Mouse (Mus musculus): ENCODE results near the gene Il22ra1.
"Not testable (repeated sequence)": the region's sequence is repeated elsewhere in the genome, so short reads cannot be mapped to it uniquely, and the experiment has no call there.

Gene Il22ra1

GRCm38 (mm10) chr4:135727817-135728216, at the start of gene Il22ra1:
TSS of gene Il22ra1 (plus strand) at chr4:135728172.
- no peak for DNase-seq (ENCODE audit: low read depth in 2 of 2, low spot score in 2 of 2)

GRCm38 (mm10) chr4:135679316-135679715, 48.7 kb upstream of the Il22ra1 start:
- DNase-seq (ENCODE audit: low read depth in 2 of 2, low spot score in 2 of 2): no peak

- no peak for DNase-seq (ENCODE audit: low read depth in 2 of 2, low spot score in 2 of 2)
These were observed 46.2 kb upstream of the Il22ra1 start for GRCm38 (mm10) chr4:135681789-135682188.

GRCm38 (mm10) chr4:135683553-135683952, 44.4 kb upstream of the Il22ra1 start:
- DNase-seq (ENCODE audit: low read depth in 2 of 2, low spot score in 2 of 2): no peak

GRCm38 (mm10) chr4:135684731-135685130, 43.2 kb upstream of the Il22ra1 start:
- no peak for DNase-seq (ENCODE audit: low read depth in 2 of 2, low spot score in 2 of 2)

GRCm38 (mm10) chr4:135685906-135686567, 41.9 kb upstream of the Il22ra1 start, which contains the start of gene Ifnlr1:
TSS of gene Ifnlr1 (plus strand) at chr4:135686287.
- DNase-seq (ENCODE audit: low read depth in 2 of 2, low spot score in 2 of 2): peak in 1 of 2 experiments; percentile 25

- no peak for DNase-seq (ENCODE audit: low read depth in 2 of 2, low spot score in 2 of 2)
These were observed 41.4 kb upstream of the Il22ra1 start for GRCm38 (mm10) chr4:135686568-135686953.

GRCm38 (mm10) chr4:135689797-135690196, 38.2 kb upstream of the Il22ra1 start:
- DNase-seq (ENCODE audit: low read depth in 2 of 2, low spot score in 2 of 2): no peak

- DNase-seq (ENCODE audit: low read depth in 2 of 2, low spot score in 2 of 2): no peak
These were observed 37.7 kb upstream of the Il22ra1 start for GRCm38 (mm10) chr4:135690241-135690640.

- DNase-seq (ENCODE audit: low read depth in 2 of 2, low spot score in 2 of 2): no peak
These were observed 35.1 kb upstream of the Il22ra1 start for GRCm38 (mm10) chr4:135692916-135693315.

- DNase-seq (ENCODE audit: low read depth in 2 of 2, low spot score in 2 of 2): no peak
These were observed 29.5 kb upstream of the Il22ra1 start for GRCm38 (mm10) chr4:135698498-135698897.

GRCm38 (mm10) chr4:135703497-135703896, 24.5 kb upstream of the Il22ra1 start:
- no peak for DNase-seq (ENCODE audit: low read depth in 2 of 2, low spot score in 2 of 2)

GRCm38 (mm10) chr4:135704016-135704415, 24.0 kb upstream of the Il22ra1 start:
- no peak for DNase-seq (ENCODE audit: low read depth in 2 of 2, low spot score in 2 of 2)

- no peak for DNase-seq (ENCODE audit: low read depth in 2 of 2, low spot score in 2 of 2)
These were observed 21.9 kb upstream of the Il22ra1 start for GRCm38 (mm10) chr4:135706045-135706444.

- DNase-seq (ENCODE audit: low read depth in 2 of 2, low spot score in 2 of 2): peak; percentile 60 to 82
These were observed 18.9 kb upstream of the Il22ra1 start for GRCm38 (mm10) chr4:135709072-135709564.

GRCm38 (mm10) chr4:135709621-135710020, 18.4 kb upstream of the Il22ra1 start:
- DNase-seq (ENCODE audit: low read depth in 2 of 2, low spot score in 2 of 2): no peak

- no peak for DNase-seq (ENCODE audit: low read depth in 2 of 2, low spot score in 2 of 2)
These were observed 17.6 kb upstream of the Il22ra1 start for GRCm38 (mm10) chr4:135710392-135710791.

GRCm38 (mm10) chr4:135714776-135715175, 13.2 kb upstream of the Il22ra1 start:
- DNase-seq (ENCODE audit: low read depth in 2 of 2, low spot score in 2 of 2): no peak

GRCm38 (mm10) chr4:135716438-135716837, 11.5 kb upstream of the Il22ra1 start:
- not testable (repeated sequence) for DNase-seq (ENCODE audit: low read depth in 2 of 2, low spot score in 2 of 2)

GRCm38 (mm10) chr4:135722540-135723290, 5.3 kb upstream of the Il22ra1 start:
- no peak for DNase-seq (ENCODE audit: low read depth in 2 of 2, low spot score in 2 of 2)

- no peak for DNase-seq (ENCODE audit: low read depth in 2 of 2, low spot score in 2 of 2)
These were observed 1.6 kb upstream of the Il22ra1 start for GRCm38 (mm10) chr4:135726416-135726815.

GRCm38 (mm10) chr4:135730204-135730603, 2.2 kb downstream of the Il22ra1 start:
- DNase-seq (ENCODE audit: low read depth in 2 of 2, low spot score in 2 of 2): no peak

Data from CD8-positive naive resting alpha-beta T cell, adult 2 months (primary cell).